Mouse (Mus musculus) olfactory bulb, adult 2 months (tissue): ENCODE results near the gene Anks1.

ENCODE experiments used
- CTCF ChIP-seq: fragments of 200-500 bp; IDR thresholded peaks from 2 replicates; pipeline ENCODE4 v1.5.1; 2012; ENCODE audit warnings: low read depth, mild to moderate bottlenecking, low read length, moderate library complexity; ENCODE audit not compliant: insufficient read depth
- POLR2A ChIP-seq: fragments of 200-500 bp; IDR thresholded peaks from 2 replicates; pipeline ENCODE4 v1.6.1; 2012; ENCODE audit warnings: mild to moderate bottlenecking, low read depth, low read length, moderate library complexity; ENCODE audit not compliant: insufficient read depth

GRCm38 (mm10) chr17:28032219-28032618 lies 123.1 kb downstream of the Anks1 start:
- TF ChIP-seq CTCF (no peak), POLR2A (no peak)
